Mouse (Mus musculus): ENCODE measurements at regions not wholly inside any gene's neighbourhood (a gene's known extent, or its start where the extent isn't known, plus 50 kb on each side); places are given as distances from the start of the nearest gene placed in this dataset.

GRCm38 (mm10) chr19:35263101-35263500, 340.9 kb downstream of the Kif20b start:
- no peak for TF ChIP-seq CTCF (conservative IDR thresholded peaks at IDR 0.05; ENCODE audit: insufficient read depth, insufficient read length, low read depth, low read length)
- no peak for TF ChIP-seq POLR2A (IDR thresholded peaks at IDR 0.05; ENCODE audit: low read depth, low read length)

Measured in kidney, adult 2 months (tissue).